Mouse (Mus musculus) gastrocnemius, adult 18-20 months (tissue): ENCODE data around the gene Apol9b. TPM values are rescaled to one million over a fixed set of nuclear protein-coding genes. Genes with fewer than 3 reads are reported as not detected.
"Not testable (repeated sequence)": the region's sequence is repeated elsewhere in the genome, so short reads cannot be mapped to it uniquely, and the experiment has no call there.

Experiments
- DNase-seq: peaks from one replicate; pipeline ENCODE4 v3.0.0; 2021; ENCODE audit warnings: low spot score
- long read RNA-seq, 2 experiments: library from polyadenylated mRNA; stranded (forward); transcript quantifications; one replicate each; pipeline ENCODE4 v2.0.0; 2021
- total RNA-seq, 2 experiments: library from RNA; stranded (reverse); gene quantifications; 2 replicates each; pipeline ENCODE4 v1.2.3; 2021

The Apol9b gene
- total RNA-seq = not detected
- long read RNA-seq, experiment 1 = 0 reads
- long read RNA-seq, experiment 2 = 0 reads

DNA sequence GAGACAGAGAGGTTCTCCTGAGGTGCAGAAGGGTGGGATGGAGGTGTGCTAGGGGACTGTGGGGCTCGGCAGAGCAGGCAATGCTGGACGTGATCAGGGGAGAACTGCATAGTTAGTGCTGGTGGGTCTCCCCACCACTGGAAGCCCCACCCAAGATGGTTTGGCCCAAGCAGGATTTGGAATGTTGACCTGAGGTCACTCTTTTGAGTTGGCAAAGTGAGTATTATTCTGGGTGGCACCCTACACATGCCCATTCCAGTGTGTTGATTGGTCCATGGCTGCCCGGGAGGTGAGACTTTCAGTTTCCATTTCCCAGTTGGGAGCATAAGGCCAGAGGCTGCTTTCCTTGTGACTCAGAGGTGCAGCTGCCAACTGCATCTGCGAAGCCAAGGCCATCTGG lies at the start of gene Apol9b:
TSS of gene Apol9b (plus strand) at position 301 of the 400 bp plus-strand sequence.
- DNase-seq = not testable (repeated sequence)

GRCm38 (mm10) chr15:77683944-77684343 lies 44.9 kb upstream of the Apol9b start:
- DNase-seq = peak; percentile 9

DNA sequence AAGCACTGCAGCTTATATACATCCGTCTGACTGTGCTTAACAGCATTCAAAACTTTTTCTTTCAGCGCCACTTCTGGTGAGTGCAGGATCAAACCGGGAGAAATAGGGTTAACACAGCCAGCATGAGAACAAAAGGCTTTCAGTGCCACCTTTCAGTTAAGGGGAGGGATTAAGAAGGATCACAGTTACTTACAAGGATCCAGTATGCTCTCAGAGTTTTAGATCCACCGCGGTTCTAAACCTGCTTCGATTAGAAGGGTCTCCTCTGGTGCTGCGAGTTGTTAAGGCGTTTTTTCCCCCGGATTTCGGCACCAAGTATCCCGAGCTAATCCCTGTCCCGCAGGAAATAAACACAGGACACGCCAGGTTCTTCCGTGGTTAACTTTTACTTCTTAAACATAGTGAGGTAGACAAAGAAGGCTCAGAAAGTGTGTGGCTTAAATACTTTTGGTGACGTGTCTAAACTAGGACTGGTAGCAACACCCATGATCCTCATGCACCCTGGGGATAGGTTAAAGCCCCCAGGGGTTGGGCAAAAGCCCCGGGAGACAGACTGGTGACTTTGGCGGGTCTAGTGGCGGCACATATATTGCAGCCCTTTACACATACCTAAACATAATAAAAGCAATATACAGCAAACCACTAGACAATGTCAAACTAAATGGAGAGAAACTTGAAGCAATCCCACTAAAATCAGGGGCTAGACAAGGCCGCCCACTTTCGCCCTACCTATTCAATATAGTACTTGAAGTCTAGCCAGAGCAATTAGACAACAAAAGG lies 37.1 kb upstream of the Apol9b start:
- DNase-seq = not testable (repeated sequence)

DNA sequence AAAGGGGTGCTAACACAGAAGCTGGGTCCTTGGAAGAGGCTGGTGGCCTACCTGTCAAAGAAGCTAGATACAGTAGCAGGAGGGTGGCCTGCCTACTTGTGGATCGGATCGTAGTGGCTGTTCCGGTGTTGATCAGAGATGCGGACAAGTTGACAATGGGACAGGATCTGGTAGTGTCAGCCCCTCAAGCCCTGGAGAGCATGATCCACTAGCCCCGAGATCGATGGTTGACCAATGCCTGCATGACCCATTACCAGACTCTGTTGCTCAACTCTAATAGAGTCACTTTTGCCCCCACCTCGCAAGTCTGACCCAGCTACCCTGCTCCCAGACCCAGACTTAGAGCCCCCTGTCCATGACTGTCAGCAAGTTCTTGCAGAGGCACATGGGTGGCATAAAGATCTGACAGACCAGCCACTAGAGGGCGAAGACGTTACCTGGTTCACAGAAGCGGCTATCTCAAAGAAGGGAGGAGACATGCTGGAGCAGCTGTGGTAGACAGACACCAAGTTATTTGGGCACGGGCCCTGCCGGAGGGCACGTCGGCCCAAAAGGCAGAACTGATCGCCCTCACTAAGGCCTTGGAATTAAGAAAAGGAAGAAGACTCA lies 34.0 kb upstream of the Apol9b start:
- DNase-seq = not testable (repeated sequence)

DNA sequence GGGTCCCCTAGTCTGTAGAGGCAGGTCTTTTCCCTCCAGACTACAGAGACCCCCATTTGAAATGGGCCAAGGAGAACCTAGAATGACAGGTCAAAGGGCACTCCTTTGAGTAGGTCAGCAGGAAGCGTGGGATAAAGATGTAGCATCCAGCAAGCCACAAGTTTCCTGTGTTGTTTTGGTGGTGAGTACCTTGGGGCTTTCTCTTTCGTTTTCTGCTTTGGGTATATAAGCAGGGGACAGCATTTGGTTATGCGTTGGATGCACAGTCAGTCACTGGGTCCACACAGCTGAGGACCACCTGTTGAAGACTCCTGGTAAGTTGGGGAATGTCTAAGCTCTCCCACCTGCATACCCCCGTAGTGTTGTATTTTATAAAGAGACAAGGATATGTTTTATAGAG lies 30.2 kb upstream of the Apol9b start, which contains the start of gene Apol7e:
TSS of gene Apol7e (plus strand) at position 202 of the 400 bp plus-strand sequence.
- not testable (repeated sequence) for DNase-seq

GRCm38 (mm10) chr15:77705306-77705705 lies 23.5 kb upstream of the Apol9b start:
- not testable (repeated sequence) for DNase-seq

- not testable (repeated sequence) for DNase-seq
Measured at GRCm38 (mm10) chr15:77708936-77709335, 19.9 kb upstream of the Apol9b start.

- DNase-seq = not testable (repeated sequence)
Measured at GRCm38 (mm10) chr15:77718240-77718639, 10.6 kb upstream of the Apol9b start.

- DNase-seq = not testable (repeated sequence)
Measured at GRCm38 (mm10) chr15:77721509-77721908, 7.3 kb upstream of the Apol9b start.

DNA sequence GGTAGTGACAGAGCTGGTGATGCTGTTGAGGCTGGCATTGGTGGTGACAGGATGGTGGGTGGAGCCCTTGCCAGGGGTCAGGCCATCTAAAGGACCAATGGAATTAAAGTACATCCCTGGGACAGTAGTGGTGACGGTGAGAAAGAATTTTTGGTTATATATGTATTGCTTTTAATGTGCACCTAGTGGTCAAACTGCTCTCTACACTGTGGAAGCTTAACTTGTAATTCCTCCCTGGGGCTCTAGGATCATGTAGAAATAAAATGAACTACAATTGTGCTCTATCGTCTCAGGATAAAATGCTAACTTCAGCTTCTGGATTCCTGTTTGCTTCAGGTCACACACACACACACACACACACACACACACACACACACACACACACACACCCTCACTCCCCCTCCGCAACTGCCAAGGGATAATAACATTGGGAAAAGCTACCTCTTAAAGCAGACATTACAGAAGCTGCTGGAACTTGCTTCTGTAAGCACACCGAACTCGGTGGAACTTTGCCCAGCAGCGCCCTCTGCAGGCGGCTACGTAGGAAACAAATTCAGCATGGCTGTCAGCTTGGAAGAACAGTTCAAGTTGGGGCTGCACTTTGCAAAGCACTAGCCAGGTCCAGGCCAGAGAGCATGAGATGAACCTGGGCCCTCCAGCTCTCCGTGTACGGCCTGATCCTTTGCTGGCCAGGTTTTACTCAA lies 4.5 kb upstream of the Apol9b start:
- DNase-seq = not testable (repeated sequence)

- not testable (repeated sequence) for DNase-seq
Measured at GRCm38 (mm10) chr15:77725393-77726020, 3.3 kb upstream of the Apol9b start.

- DNase-seq = not testable (repeated sequence)
Measured at GRCm38 (mm10) chr15:77727139-77727538, 1.7 kb upstream of the Apol9b start.

DNA sequence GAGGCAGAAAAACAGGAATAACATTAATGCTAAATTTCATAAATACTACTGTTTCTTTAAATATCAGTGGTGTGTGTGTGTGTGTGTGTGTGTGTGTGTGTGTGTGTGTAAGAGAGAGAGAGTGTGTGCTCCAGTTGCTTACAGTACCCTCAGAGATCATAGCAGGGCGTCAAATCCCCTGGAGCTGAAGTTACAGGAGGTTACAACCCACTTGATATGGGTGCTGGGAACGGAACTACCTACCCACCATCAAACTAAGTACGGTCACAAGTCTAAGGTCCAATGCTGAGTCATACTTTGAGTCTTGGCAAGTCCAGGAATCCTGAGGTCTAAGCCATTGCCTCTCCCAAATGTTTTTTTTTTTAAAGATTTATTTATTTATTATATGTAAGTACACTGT lies 1.1 kb upstream of the Apol9b start:
- not testable (repeated sequence) for DNase-seq

DNA sequence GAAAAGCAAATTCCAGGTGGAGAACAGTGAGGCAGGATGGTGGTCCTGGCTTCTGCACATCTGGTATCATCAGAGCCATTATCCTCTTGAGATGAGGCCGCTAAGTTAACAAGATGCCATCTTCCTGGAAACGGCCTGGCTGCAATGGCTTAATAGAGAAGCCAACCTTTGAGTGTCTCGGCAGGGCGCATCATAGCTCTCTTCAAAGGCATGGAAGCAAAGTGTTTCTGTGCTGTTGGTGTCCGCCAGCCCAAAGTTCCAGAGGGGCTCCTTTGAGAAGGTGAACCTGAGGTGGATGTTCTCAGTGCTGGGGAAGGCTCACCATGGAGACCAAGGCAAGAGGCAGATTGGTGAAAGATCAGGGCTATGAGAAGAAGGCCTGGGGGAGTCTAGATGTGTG lies 2.8 kb downstream of the Apol9b start:
- no peak for DNase-seq

DNA sequence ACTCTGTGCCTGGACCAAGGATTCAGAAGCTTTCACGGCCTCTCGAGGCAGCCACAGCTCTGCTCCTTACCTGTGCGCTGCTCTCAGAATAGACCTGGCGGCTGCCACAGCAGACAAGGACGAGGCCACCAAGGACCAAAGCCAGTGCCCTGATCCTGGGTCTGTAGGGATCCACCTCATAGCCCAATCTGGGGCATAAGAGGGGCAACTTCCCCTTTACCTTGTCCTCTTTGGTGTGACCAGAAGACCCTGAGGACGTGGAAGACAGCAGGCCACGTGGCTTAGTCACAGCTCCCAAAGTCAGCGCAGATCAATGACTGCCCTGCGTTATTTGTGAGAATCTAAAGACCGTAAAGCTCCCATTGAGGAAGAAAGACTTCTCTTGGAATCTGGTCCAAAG lies 4.0 kb downstream of the Apol9b start:
- not testable (repeated sequence) for DNase-seq

GRCm38 (mm10) chr15:77733380-77733779 lies 4.5 kb downstream of the Apol9b start:
- DNase-seq = not testable (repeated sequence)

DNA sequence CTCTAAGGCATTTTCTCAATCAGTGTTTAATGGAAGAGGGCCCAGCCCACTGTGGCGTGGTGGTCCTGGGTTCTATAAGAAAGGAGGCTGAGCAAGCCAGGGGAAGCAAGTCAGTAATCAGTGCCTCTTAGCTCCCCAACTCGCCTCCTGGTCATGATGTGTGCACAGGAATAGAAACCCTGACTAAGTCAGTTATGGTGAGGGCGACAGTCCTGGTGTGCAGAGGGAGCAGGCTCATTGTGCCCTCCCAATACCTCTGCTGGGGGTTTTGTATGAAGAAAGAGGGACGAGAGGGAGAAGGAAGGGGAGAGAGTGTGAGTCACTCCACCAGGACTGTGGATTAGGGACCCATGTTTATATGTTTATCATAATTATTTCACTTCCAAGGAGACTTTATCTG lies 5.1 kb downstream of the Apol9b start:
- DNase-seq = not testable (repeated sequence)

GRCm38 (mm10) chr15:77740511-77741297 lies 11.9 kb downstream of the Apol9b start:
- no peak for DNase-seq

DNA sequence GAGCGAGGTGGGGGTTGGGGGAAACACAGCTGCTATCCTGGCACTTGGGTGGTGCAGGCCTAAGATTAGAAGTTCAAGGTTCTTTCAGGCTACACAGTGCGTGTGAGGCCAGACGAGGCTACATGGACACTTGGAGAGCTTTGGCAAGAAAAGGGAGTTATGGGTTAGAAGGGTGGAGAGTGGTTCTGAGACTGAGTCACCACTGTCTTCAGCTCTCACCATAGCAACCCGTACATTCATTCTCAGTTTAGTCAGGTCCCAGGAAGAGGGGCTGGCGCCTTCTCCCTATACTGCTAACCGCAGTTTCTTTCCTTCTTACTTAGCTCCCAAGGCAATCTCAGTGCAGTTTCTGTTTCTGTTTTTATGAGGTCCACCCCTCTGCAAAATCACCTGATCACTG lies 12.7 kb downstream of the Apol9b start:
- not testable (repeated sequence) for DNase-seq

GRCm38 (mm10) chr15:77744632-77745031 lies 15.8 kb downstream of the Apol9b start:
- no peak for DNase-seq

- DNase-seq = no peak
Measured at GRCm38 (mm10) chr15:77745081-77745480, 16.2 kb downstream of the Apol9b start.
